Mouse (Mus musculus): Measurements from ENCODE around the gene Rps5. TPM values are rescaled to one million over a fixed set of nuclear protein-coding genes. Genes with fewer than 3 reads are reported as not detected.
A peak's percentile ranks its signal among the peaks of the same experiment; 100 is the strongest.

Gene Rps5
- polyA plus RNA-seq, 2 experiments = 863 to 1,715 TPM

- Histone ChIP-seq H3K9me3 (ENCODE audit: control insufficient read depth, low read length) (no peaks in the 10 kb centered on the region), H3K36me3 (replicated peaks; ENCODE audit: control insufficient read depth, insufficient read depth, low read depth) (peaks cover 8% of the 10 kb centered on the region), H3K4me1 (replicated peaks; ENCODE audit: control insufficient read depth in 2 of 2, insufficient read depth in 2 of 2, low read length in 1 of 2) (peaks cover 16 to 18% of the 10 kb centered on the region in 2 experiments), H3K27ac (peak overlapping the region; percentile 88), H3K4me2 (ENCODE audit: low read depth) (peak overlapping the region; percentile 98), H3K27me3 (ENCODE audit: control insufficient read depth, insufficient read depth, low read length) (no peaks in the 10 kb centered on the region), H3K9ac (replicated peaks) (peak overlapping the region; percentile 90), H3K4me3 (ENCODE audit: insufficient read depth in 1 of 2, low read depth in 2 of 2, low read length in 2 of 2) (peak overlapping the region; percentile 94 to 96)
- no peak for TF ChIP-seq CTCF (IDR thresholded peaks at IDR 0.05; ENCODE audit: low read depth)
- no peak for TF ChIP-seq EP300 (IDR thresholded peaks at IDR 0.05; ENCODE audit: low read depth)
- peak; percentile 86 for ATAC-seq (ENCODE audit: insufficient read depth)
- DNase-seq (ENCODE audit: low read depth in 3 of 3, low spot score in 3 of 3) = peak in 2 of 3 experiments; percentile 49 to 50
- WGBS (ENCODE audit: insufficient replicate concordance) = under 1% methylated on average over 29 of the region's 29 CpGs
Measured at GRCm38 (mm10) chr7:12966104-12966845, 44.2 kb downstream of the Rps5 start.

- no peak for ATAC-seq (ENCODE audit: insufficient read depth)
Measured at GRCm38 (mm10) chr7:12970906-12971305, 48.8 kb downstream of the Rps5 start.

More at GRCm38 (mm10) chr7:12970906-12971305, 48.8 kb downstream of the Rps5 start:
- Histone ChIP-seq H3K9me3 (ENCODE audit: control insufficient read depth, low read length) (no peaks in the 10 kb centered on the region), H3K4me2 (ENCODE audit: low read depth) (no peak overlapping the region), H3K27ac (no peak overlapping the region), H3K9ac (replicated peaks) (no peak overlapping the region), H3K4me1 (replicated peaks; ENCODE audit: control insufficient read depth in 2 of 2, insufficient read depth in 2 of 2, low read length in 1 of 2) (peaks cover 10 to 11% of the 10 kb centered on the region in 2 experiments), H3K36me3 (replicated peaks; ENCODE audit: control insufficient read depth, insufficient read depth, low read depth) (peaks cover 12% of the 10 kb centered on the region), H3K4me3 (ENCODE audit: insufficient read depth in 1 of 2, low read depth in 2 of 2, low read length in 2 of 2) (no peak overlapping the region), H3K27me3 (ENCODE audit: control insufficient read depth, insufficient read depth, low read length) (no peaks in the 10 kb centered on the region)
- no peak for TF ChIP-seq CTCF (IDR thresholded peaks at IDR 0.05; ENCODE audit: low read depth)
- TF ChIP-seq EP300 (IDR thresholded peaks at IDR 0.05; ENCODE audit: low read depth) = no peak
- 88% methylated on average over 25 of the region's 25 CpGs for WGBS (ENCODE audit: insufficient replicate concordance)
- DNase-seq (ENCODE audit: low read depth in 3 of 3, low spot score in 3 of 3) = no peak

Other genes with a start within 250 kb of the Rps5 start
- gene Vmn2r55, start 237.3 kb upstream of the Rps5 start, polyA plus RNA-seq (2012; rRNA removed) = not detected in 2 replicates
- not detected in 2 replicates for gene Vmn2r55, start 237.3 kb upstream of the Rps5 start, polyA plus RNA-seq (2014; fragmentation: Nextera tagmentation; extraction: Ambion mirVana)
- gene Vmn2r56, start 187.3 kb upstream of the Rps5 start, polyA plus RNA-seq (2012; rRNA removed) = not detected in 2 replicates
- not detected in 2 replicates for gene Vmn2r56, start 187.3 kb upstream of the Rps5 start, polyA plus RNA-seq (2014; fragmentation: Nextera tagmentation; extraction: Ambion mirVana)
- gene Zscan18, start 118.7 kb upstream of the Rps5 start, polyA plus RNA-seq (2012; rRNA removed) = 0.34 and 0.39 TPM in 2 replicates
- 0.16 and 0.37 TPM in 2 replicates for gene Zscan18, start 118.7 kb upstream of the Rps5 start, polyA plus RNA-seq (2014; fragmentation: Nextera tagmentation; extraction: Ambion mirVana)
- 1.7 and 2.6 TPM in 2 replicates for gene Zfp329, start 103.4 kb upstream of the Rps5 start, polyA plus RNA-seq (2012; rRNA removed)
- gene Zfp329, start 103.4 kb upstream of the Rps5 start, polyA plus RNA-seq (2014; fragmentation: Nextera tagmentation; extraction: Ambion mirVana) = 1.4 and 1.5 TPM in 2 replicates
- 2.7 and 4.4 TPM in 2 replicates for gene Zfp110, start 87.5 kb upstream of the Rps5 start, polyA plus RNA-seq (2012; rRNA removed)
- gene Zfp110, start 87.5 kb upstream of the Rps5 start, polyA plus RNA-seq (2014; fragmentation: Nextera tagmentation; extraction: Ambion mirVana) = 8.5 and 12.0 TPM in 2 replicates
- gene Zfp128, start 41.1 kb upstream of the Rps5 start, polyA plus RNA-seq (2012; rRNA removed) = 0.49 and 0.54 TPM in 2 replicates
- gene Zfp128, start 41.1 kb upstream of the Rps5 start, polyA plus RNA-seq (2014; fragmentation: Nextera tagmentation; extraction: Ambion mirVana) = 0.39 and 1.0 TPM in 2 replicates
- 3.8 and 3.9 TPM in 2 replicates for gene Zscan22, start 24.5 kb upstream of the Rps5 start, polyA plus RNA-seq (2012; rRNA removed)
- gene Zscan22, start 24.5 kb upstream of the Rps5 start, polyA plus RNA-seq (2014; fragmentation: Nextera tagmentation; extraction: Ambion mirVana) = 3.9 and 5.1 TPM in 2 replicates
- 0.55 TPM in 2 replicates for gene Rnf225, start 5.1 kb downstream of the Rps5 start, polyA plus RNA-seq (2012; rRNA removed)
- gene Rnf225, start 5.1 kb downstream of the Rps5 start, polyA plus RNA-seq (2014; fragmentation: Nextera tagmentation; extraction: Ambion mirVana) = 0.09 and 0.15 TPM in 2 replicates
- gene Zfp324, start 43.5 kb downstream of the Rps5 start, polyA plus RNA-seq (2012; rRNA removed) = 1.7 and 1.8 TPM in 2 replicates
- 2.0 and 2.4 TPM in 2 replicates for gene Zfp324, start 43.5 kb downstream of the Rps5 start, polyA plus RNA-seq (2014; fragmentation: Nextera tagmentation; extraction: Ambion mirVana)
- 2.1 and 2.4 TPM in 2 replicates for gene Zfp446, start 55.6 kb downstream of the Rps5 start, polyA plus RNA-seq (2012; rRNA removed)
- gene Zfp446, start 55.6 kb downstream of the Rps5 start, polyA plus RNA-seq (2014; fragmentation: Nextera tagmentation; extraction: Ambion mirVana) = 0.93 and 1.1 TPM in 2 replicates
- 4.9 and 7.7 TPM in 2 replicates for gene Slc27a5, start 75.9 kb downstream of the Rps5 start, polyA plus RNA-seq (2012; rRNA removed)
- gene Slc27a5, start 75.9 kb downstream of the Rps5 start, polyA plus RNA-seq (2014; fragmentation: Nextera tagmentation; extraction: Ambion mirVana) = 10.1 and 10.7 TPM in 2 replicates
- gene Trim28, start 76.8 kb downstream of the Rps5 start, polyA plus RNA-seq (2012; rRNA removed) = 119 and 138 TPM in 2 replicates
- 93.4 and 111 TPM in 2 replicates for gene Trim28, start 76.8 kb downstream of the Rps5 start, polyA plus RNA-seq (2014; fragmentation: Nextera tagmentation; extraction: Ambion mirVana)
- gene Zbtb45, start 87.7 kb downstream of the Rps5 start, polyA plus RNA-seq (2012; rRNA removed) = 9.8 and 10.9 TPM in 2 replicates
- 10.5 and 13.4 TPM in 2 replicates for gene Zbtb45, start 87.7 kb downstream of the Rps5 start, polyA plus RNA-seq (2014; fragmentation: Nextera tagmentation; extraction: Ambion mirVana)
- 42.5 and 92.3 TPM in 2 replicates for gene Chmp2a, start 112.5 kb downstream of the Rps5 start, polyA plus RNA-seq (2012; rRNA removed)
- 133 and 136 TPM in 2 replicates for gene Chmp2a, start 112.5 kb downstream of the Rps5 start, polyA plus RNA-seq (2014; fragmentation: Nextera tagmentation; extraction: Ambion mirVana)
- gene Ube2m, start 116.0 kb downstream of the Rps5 start, polyA plus RNA-seq (2012; rRNA removed) = 89.9 and 100 TPM in 2 replicates
- gene Ube2m, start 116.0 kb downstream of the Rps5 start, polyA plus RNA-seq (2014; fragmentation: Nextera tagmentation; extraction: Ambion mirVana) = 80.7 and 92.2 TPM in 2 replicates
- gene Mzf1, start 132.5 kb downstream of the Rps5 start, polyA plus RNA-seq (2012; rRNA removed) = 0.54 and 0.80 TPM in 2 replicates
- 0.14 and 0.27 TPM in 2 replicates for gene Mzf1, start 132.5 kb downstream of the Rps5 start, polyA plus RNA-seq (2014; fragmentation: Nextera tagmentation; extraction: Ambion mirVana)
- not detected in 2 replicates for gene Vmn1r85, start 172.9 kb downstream of the Rps5 start, polyA plus RNA-seq (2012; rRNA removed)
- gene Vmn1r85, start 172.9 kb downstream of the Rps5 start, polyA plus RNA-seq (2014; fragmentation: Nextera tagmentation; extraction: Ambion mirVana) = not detected in 2 replicates
- gene Vmn1r86, start 197.6 kb downstream of the Rps5 start, polyA plus RNA-seq (2012; rRNA removed) = not detected in 2 replicates
- gene Vmn1r86, start 197.6 kb downstream of the Rps5 start, polyA plus RNA-seq (2014; fragmentation: Nextera tagmentation; extraction: Ambion mirVana) = not detected in 2 replicates
- not detected in 2 replicates for gene Vmn1r87, start 217.9 kb downstream of the Rps5 start, polyA plus RNA-seq (2012; rRNA removed)
- not detected in 2 replicates for gene Vmn1r87, start 217.9 kb downstream of the Rps5 start, polyA plus RNA-seq (2014; fragmentation: Nextera tagmentation; extraction: Ambion mirVana)
- not detected in 2 replicates for gene Vmn1r88, start 237.3 kb downstream of the Rps5 start, polyA plus RNA-seq (2012; rRNA removed)
- gene Vmn1r88, start 237.3 kb downstream of the Rps5 start, polyA plus RNA-seq (2014; fragmentation: Nextera tagmentation; extraction: Ambion mirVana) = 0.03 TPM in 1 of 2 replicates, not detected in the other

Data from liver, embryonic 14.5 days (tissue).